Mouse (Mus musculus): ENCODE results near the gene Olfr1185-ps1.
"Not testable (repeated sequence)": the region's sequence is repeated elsewhere in the genome, so short reads cannot be mapped to it uniquely, and the experiment has no call there.

GRCm38 (mm10) chr2:88454567-88454966, 38.6 kb upstream of the Olfr1185-ps1 start, which contains the start of gene Olfr1183:
- TF ChIP-seq CTCF, EP300 (IDR thresholded peaks at IDR 0.05): not testable (repeated sequence)
